Mouse (Mus musculus): ENCODE measurements around the gene Abhd2. TPM values are rescaled to one million over a fixed set of nuclear protein-coding genes. Genes with fewer than 3 reads are reported as not detected.

Abhd2 gene
- 9.5 and 9.6 TPM in 2 replicates for polyA plus RNA-seq (2015; fragmentation: Nextera tagmentation; extraction: Ambion mirVana)

DNA sequence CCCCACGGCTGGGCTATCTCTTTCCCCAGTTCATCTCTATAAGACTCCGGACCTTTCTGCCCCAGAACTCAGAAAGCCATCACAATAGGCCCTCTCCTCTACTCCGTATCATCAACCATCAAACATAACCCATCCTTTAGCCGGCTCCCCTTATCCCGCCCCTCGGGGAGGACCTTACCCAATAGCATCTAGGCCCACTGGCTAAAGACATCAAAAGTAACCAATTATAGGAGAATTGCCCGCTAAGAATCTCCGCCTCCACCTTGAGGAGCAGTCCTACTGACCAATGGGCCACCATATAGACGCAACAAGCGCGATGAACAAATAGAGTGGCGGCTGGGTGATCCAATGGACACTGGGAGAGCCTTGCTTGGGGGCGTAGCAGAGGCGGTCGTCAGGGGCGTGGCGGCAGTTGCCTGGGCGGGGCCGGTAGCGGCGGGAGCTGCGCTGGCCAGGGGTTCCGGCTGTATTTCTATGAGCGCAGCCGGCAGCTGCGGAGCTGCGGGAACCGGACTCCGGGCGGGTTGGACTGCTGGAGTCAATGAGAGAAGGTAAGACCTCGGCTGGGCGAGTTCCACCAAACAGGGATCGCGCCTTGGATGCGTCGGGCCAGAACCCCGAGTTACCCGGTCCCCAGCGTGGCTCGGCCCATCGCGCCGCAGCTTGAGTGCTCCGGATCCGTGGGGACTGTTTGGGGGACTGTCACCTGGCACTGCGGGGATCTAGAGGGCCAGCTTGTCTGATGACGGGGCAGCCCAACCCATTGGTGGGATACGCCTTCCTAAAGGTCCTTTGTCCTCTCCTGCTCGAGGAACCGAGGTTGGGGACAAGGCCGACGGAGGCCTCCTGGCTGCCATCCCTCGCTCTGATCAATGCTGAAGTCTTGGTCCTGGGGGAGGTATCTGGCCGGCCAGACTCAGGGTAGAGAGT is at the start of gene Abhd2:
Abhd2 (plus strand) TSS at position 411 of the 930 bp plus-strand sequence.
- no peaks in the 10 kb centered on the region for H3K9me3 ChIP-seq
- peak within 1 kb of the TSS; percentile 81 for H3K4me2 ChIP-seq
- peak within 1 kb of the TSS; percentile 87 for H3K4me3 ChIP-seq
- no peaks in the 10 kb centered on the region for H3K36me3 ChIP-seq
- peak within 1 kb of the TSS; percentile 71 for H3K27ac ChIP-seq
- under 1% methylated on average over 54 of the region's 54 CpGs for WGBS
- H3K27me3 ChIP-seq, result no peaks in the 10 kb centered on the region
- H3K9ac ChIP-seq, result peak within 1 kb of the TSS; percentile 68
- H3K4me1 ChIP-seq, result peaks cover 27% of the 10 kb centered on the region
- ATAC-seq (ENCODE audit: insufficient number of reproducible peaks, low FRiP score, low TSS enrichment, low read depth), result peak; percentile 100

DNA sequence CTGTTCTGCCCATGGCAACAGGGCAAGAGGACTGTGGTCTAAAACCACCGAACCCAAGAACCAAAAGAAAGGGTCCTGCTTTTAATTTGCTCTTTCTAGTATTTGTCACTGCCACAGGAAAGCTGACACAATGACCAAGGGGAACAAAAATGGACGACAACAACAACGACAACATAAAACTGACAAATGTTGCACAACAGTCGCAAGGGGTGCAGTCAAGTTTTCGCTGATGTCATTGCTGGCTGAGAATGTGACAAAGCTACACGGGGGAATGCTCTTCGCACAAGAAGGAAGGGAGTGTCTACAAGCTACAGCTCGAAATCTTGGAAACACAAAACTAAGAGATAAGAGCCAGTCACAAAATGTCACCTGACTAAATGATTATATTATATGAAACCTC is 47.5 kb upstream of the Abhd2 start:
- no peak for ATAC-seq (ENCODE audit: insufficient number of reproducible peaks, low FRiP score, low TSS enrichment, low read depth)
- Histone ChIP-seq H3K4me1 (peaks cover 3% of the 10 kb centered on the region; the same call in 1 of the 2 replicates), H3K4me3 (no peak overlapping the region), H3K27ac (no peak overlapping the region), H3K4me2 (no peak overlapping the region), H3K9me3 (no peaks in the 10 kb centered on the region), H3K27me3 (no peaks in the 10 kb centered on the region), H3K9ac (no peak overlapping the region), H3K36me3 (no peaks in the 10 kb centered on the region)
- WGBS, result 82% methylated on average over 8 of the region's 8 CpGs

DNA sequence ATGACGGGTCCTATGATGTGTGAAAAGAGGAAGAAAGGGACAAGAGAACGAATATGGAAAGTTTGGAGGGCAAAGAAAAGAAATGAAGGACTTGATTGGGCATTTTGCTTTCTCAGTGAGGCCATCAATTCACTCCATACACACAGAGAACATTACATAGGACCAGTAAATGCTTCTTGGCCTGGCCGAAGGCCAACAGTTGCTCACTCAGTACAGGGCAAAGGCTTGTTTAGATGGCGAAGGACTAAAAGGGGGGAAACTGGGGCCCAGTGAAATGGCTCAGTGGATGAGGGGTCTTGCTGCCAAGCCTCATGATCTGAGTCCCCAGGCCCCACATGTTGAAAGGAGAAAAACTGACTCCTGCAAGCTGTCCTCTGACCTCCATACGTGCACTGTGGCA is 46.8 kb upstream of the Abhd2 start:
- WGBS, result 74% methylated on average over 5 of the region's 5 CpGs
- H3K9me3 ChIP-seq, result no peaks in the 10 kb centered on the region
- no peaks in the 10 kb centered on the region for H3K27me3 ChIP-seq
- H3K9ac ChIP-seq, result no peak overlapping the region
- H3K27ac ChIP-seq, result no peak overlapping the region
- ATAC-seq (ENCODE audit: insufficient number of reproducible peaks, low FRiP score, low TSS enrichment, low read depth), result no peak
- no peak overlapping the region for H3K4me2 ChIP-seq
- no peak overlapping the region for H3K4me3 ChIP-seq
- peaks cover 3% of the 10 kb centered on the region; the same call in 1 of the 2 replicates for H3K4me1 ChIP-seq
- no peaks in the 10 kb centered on the region for H3K36me3 ChIP-seq

DNA sequence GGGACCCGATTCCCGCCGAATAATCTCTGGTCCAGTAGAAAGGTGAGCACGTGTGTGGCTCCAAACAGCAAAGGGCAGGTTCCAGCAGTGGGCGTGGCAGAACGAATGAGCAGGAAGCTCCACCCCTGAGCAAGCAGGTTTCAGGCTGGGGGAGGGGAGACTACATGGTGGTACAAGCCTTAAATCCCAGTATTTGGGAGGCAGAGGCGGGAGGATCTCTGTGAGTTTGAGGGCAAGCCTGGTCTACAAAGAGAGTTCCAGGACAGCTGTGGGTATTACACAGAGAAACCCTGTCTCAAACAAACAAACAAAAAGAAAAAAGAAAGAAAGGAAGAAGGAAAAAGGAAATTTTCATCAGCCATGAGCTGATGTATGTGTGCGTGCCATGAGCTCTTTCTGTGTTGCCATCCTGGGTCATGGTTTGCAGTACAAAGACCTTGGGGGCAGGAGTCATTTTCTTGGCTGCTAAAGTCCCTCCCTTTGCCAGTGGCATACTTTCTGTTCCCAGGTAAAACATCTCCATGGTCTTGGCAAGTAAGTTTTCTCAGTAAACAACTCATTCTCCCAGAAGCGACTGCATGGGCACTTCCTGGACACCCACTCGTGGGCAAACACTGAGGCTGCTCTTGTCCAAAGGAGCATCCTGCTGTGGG is 46.0 kb upstream of the Abhd2 start:
- ATAC-seq (ENCODE audit: insufficient number of reproducible peaks, low FRiP score, low TSS enrichment, low read depth), result no peak
- Histone ChIP-seq H3K4me2 (no peak overlapping the region), H3K4me1 (peaks cover 3% of the 10 kb centered on the region; the same call in 1 of the 2 replicates), H3K4me3 (no peak overlapping the region), H3K27ac (no peak overlapping the region), H3K27me3 (no peaks in the 10 kb centered on the region), H3K9ac (no peak overlapping the region), H3K36me3 (no peaks in the 10 kb centered on the region), H3K9me3 (no peaks in the 10 kb centered on the region)
- WGBS, result 88% methylated on average over 6 of the region's 10 CpGs

DNA sequence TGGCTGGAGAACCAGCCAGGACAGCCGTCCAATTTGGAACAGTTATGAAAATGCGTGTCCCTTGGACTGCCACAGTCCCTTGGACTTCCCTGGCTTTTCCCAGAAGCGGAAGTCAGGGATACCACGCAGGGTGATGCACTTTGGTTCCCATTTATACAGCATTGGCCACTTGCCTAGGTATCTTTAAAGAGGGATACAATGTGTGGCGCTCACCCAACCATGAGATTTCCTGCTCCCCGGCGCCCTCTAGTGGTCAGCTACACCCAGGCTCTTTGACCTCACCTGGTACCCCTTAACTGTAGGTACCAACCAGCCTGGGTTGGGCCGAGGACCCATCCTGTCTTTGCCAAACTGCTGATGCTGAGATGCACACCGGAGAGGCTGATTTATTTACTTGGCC is 44.5 kb upstream of the Abhd2 start:
- no peaks in the 10 kb centered on the region for H3K36me3 ChIP-seq
- no peak overlapping the region for H3K27ac ChIP-seq
- peaks cover 3% of the 10 kb centered on the region; the same call in 1 of the 2 replicates for H3K4me1 ChIP-seq
- 26% methylated on average over 9 of the region's 9 CpGs for WGBS
- ATAC-seq (ENCODE audit: insufficient number of reproducible peaks, low FRiP score, low TSS enrichment, low read depth), result peak; percentile 37; the same call in 1 of the 2 replicates
- no peaks in the 10 kb centered on the region for H3K9me3 ChIP-seq
- H3K9ac ChIP-seq, result no peak overlapping the region
- no peak overlapping the region for H3K4me3 ChIP-seq
- no peaks in the 10 kb centered on the region for H3K27me3 ChIP-seq
- H3K4me2 ChIP-seq, result no peak overlapping the region

DNA sequence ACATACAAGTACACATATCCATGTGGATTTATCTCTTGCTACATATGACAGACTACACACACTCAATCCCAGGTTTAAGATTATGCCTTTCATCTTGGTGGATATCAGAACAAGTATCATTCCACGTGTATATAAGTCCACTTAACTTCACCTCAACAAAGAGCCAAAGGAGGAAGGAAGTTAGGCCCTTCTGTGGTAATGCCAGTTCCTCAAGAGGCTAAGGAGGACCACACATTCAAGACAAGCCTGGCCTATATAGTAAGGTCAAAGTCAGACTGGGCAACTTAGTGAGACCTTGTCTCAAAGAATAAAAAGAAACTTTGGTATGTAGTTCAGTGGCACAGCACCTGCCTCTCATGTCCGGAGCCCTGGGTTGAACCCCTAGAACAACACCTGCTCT is 41.4 kb upstream of the Abhd2 start:
- ATAC-seq (ENCODE audit: insufficient number of reproducible peaks, low FRiP score, low TSS enrichment, low read depth), result no peak
- Histone ChIP-seq H3K4me1 (peaks cover 3% of the 10 kb centered on the region; the same call in 1 of the 2 replicates), H3K9ac (no peak overlapping the region), H3K36me3 (no peaks in the 10 kb centered on the region), H3K27me3 (no peaks in the 10 kb centered on the region), H3K27ac (no peak overlapping the region), H3K9me3 (no peaks in the 10 kb centered on the region), H3K4me2 (no peak overlapping the region), H3K4me3 (no peak overlapping the region)
- WGBS, result 75% methylated on average over 2 of the region's 2 CpGs

DNA sequence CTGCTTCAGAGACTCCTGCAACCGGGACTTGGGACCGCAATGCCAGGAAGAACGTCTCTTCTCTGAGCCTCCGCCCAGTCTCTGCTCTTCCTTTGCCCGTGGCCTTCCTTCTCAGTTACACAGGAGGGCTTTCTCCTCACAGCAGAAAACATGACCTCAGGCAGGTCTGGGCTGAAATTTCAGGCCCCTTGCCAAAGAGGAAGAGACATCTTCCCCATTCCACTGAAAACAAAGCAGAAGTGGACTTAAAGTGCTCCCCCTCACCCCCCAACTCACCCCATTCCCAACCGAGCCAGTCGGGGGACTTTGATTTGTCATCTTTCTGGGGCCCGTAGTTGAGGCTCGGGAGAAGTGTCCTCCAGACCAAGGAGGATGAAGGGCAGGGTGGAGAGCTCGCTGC is 41.0 kb upstream of the Abhd2 start:
- Histone ChIP-seq H3K4me2 (no peak overlapping the region), H3K4me1 (peaks cover 3% of the 10 kb centered on the region; the same call in 1 of the 2 replicates), H3K4me3 (no peak overlapping the region), H3K27ac (no peak overlapping the region), H3K9ac (no peak overlapping the region), H3K36me3 (no peaks in the 10 kb centered on the region), H3K27me3 (no peaks in the 10 kb centered on the region), H3K9me3 (no peaks in the 10 kb centered on the region)
- WGBS, result 81% methylated on average over 10 of the region's 10 CpGs
- ATAC-seq (ENCODE audit: insufficient number of reproducible peaks, low FRiP score, low TSS enrichment, low read depth), result no peak

DNA sequence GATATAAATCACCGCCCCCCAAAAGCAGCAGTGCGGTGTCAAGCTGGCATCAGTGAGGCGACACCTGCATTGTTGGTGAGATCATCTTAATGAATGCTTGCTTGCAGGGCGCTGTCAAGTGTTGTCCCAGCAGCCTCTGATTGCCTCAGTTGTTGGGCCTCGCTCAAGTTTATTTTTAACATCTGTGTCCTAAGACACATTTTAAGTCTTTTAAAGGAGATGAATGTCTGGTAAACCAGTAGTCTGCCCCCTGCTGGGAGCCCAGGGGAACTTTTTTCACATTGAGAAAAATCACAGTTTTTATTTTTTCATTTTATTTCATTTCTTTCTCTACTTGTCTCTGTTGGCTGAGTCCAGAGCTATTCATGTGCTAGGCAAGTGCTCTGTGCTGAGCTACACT is 34.3 kb upstream of the Abhd2 start:
- H3K4me3 ChIP-seq, result no peak overlapping the region
- H3K27me3 ChIP-seq, result no peaks in the 10 kb centered on the region
- H3K27ac ChIP-seq, result no peak overlapping the region
- no peaks in the 10 kb centered on the region for H3K36me3 ChIP-seq
- H3K4me2 ChIP-seq, result no peak overlapping the region
- H3K9me3 ChIP-seq, result no peaks in the 10 kb centered on the region
- 77% methylated on average over 5 of the region's 5 CpGs for WGBS
- H3K9ac ChIP-seq, result no peak overlapping the region
- no peak for ATAC-seq (ENCODE audit: insufficient number of reproducible peaks, low FRiP score, low TSS enrichment, low read depth)
- no peaks in the 10 kb centered on the region for H3K4me1 ChIP-seq

DNA sequence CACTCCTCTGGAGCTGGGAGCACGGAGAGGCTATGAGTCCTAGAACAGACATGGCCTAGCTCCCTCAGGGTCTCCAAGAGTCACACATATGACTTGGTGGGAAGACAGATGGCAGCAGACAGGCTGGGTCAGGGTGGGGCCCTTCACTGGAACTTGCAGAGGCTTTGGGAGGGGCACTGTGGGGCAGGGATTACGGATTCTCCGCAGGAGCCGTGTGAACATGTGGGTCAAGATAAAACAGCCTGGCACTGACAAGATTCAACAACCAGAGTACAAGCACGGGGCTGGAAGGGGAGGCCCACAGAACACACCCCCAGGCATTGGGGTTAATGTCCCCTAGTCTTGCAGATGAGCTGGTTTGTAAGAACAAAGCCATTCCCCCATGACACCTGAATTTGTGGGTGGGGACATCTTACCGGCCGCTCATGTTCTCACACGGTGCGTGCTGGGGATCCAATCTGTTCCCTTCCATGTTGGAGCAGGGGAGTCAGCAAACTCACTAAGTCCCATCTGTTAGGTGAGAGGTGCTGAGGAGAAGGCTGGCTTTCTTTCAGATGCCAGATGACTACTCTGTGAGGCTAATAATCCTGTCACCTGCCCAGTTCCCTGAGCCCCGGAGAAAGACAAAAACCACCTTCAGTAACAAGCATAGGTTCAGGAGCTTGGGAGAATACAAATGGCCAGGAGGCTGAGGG is 30.9 kb upstream of the Abhd2 start:
- Histone ChIP-seq H3K27me3 (no peaks in the 10 kb centered on the region), H3K9me3 (no peaks in the 10 kb centered on the region), H3K36me3 (no peaks in the 10 kb centered on the region), H3K9ac (no peak overlapping the region), H3K27ac (no peak overlapping the region), H3K4me1 (no peaks in the 10 kb centered on the region; the same call in 1 of the 2 replicates), H3K4me3 (no peak overlapping the region), H3K4me2 (no peak overlapping the region)
- 67% methylated on average over 10 of the region's 10 CpGs for WGBS
- no peak for ATAC-seq (ENCODE audit: insufficient number of reproducible peaks, low FRiP score, low TSS enrichment, low read depth)

DNA sequence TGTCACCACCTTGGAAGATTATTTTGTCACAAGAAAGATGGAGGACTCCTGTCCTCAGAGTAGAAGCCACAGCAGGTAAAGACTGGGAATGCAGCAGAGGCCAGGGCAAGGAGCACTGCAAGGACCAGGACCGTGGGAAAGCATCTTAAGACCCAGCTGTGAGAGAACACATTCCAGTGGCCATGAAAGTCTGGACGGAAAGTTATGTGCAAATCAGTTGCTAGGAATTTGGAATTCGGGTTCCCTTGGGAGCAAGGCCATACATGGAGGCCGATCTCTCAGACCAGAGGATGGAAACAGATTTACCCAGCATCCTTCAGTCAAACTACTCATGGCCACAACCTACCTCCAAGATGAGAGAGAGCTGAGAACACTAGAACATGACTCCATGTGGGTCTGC is 29.8 kb upstream of the Abhd2 start:
- Histone ChIP-seq H3K27me3 (no peaks in the 10 kb centered on the region), H3K9me3 (no peaks in the 10 kb centered on the region), H3K27ac (no peak overlapping the region), H3K4me3 (no peak overlapping the region), H3K9ac (no peak overlapping the region), H3K4me1 (peaks cover 5% of the 10 kb centered on the region), H3K36me3 (no peaks in the 10 kb centered on the region), H3K4me2 (no peak overlapping the region)
- WGBS, result 45% methylated on average over 4 of the region's 4 CpGs
- no peak for ATAC-seq (ENCODE audit: insufficient number of reproducible peaks, low FRiP score, low TSS enrichment, low read depth)

DNA sequence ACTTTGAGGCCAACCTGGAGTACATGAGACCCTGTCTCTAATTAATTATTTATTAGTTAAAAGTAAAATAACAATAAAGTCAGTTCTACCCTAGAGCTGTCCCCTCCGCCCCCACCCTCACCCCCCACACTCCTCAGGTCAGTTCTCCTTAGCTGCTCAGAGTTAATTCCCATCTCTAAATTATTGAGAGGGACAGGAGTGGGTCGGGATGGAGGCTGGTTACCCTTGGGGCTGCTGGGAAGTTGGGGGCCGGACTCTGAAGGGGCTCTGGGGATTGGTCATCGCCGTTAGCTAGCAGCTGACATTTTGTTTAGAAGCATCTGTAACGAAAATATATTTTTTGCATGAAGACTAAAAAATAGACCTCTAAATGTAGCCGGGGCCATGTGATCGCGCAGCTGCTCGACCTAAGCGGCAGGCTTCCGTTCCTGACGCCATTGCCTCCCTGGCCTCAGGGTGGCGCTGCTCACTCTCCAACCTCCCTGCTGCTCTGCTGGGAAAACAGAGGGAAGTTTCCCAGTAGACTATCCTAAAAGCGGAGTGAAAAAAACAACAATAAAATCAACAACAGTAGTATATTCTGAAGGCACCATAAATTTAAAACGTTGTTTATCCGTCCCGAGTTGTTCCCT is 26.8 kb upstream of the Abhd2 start:
- Histone ChIP-seq H3K27ac (no peak overlapping the region), H3K9ac (no peak overlapping the region), H3K4me1 (peaks cover 5% of the 10 kb centered on the region), H3K4me3 (peak overlapping the region; percentile 17), H3K27me3 (no peaks in the 10 kb centered on the region), H3K36me3 (no peaks in the 10 kb centered on the region), H3K9me3 (no peaks in the 10 kb centered on the region), H3K4me2 (peak overlapping the region; percentile 33)
- WGBS, result 8% methylated on average over 18 of the region's 18 CpGs
- no peak for ATAC-seq (ENCODE audit: insufficient number of reproducible peaks, low FRiP score, low TSS enrichment, low read depth)

Data from limb, embryonic 15.5 days (tissue).